Mouse (Mus musculus): ENCODE results near the gene Nrxn3. TPM values are rescaled to one million over a fixed set of nuclear protein-coding genes. Genes with fewer than 3 reads are reported as not detected.

Nrxn3 gene
- polyA plus RNA-seq, 1 experiment: 0.19 TPM

- Histone ChIP-seq H3K27me3 (ENCODE audit: control insufficient read depth, insufficient read depth, low read length) (no peaks in the 10 kb centered on the region), H3K4me1 (replicated peaks; ENCODE audit: control insufficient read depth, insufficient read depth, low read length) (no peaks in the 10 kb centered on the region), H3K27ac (ENCODE audit: control insufficient read depth, insufficient read depth, low read length) (no peak overlapping the region), H3K36me3 (ENCODE audit: control insufficient read depth, insufficient read depth, low read length) (no peaks in the 10 kb centered on the region), H3K4me3 (ENCODE audit: control insufficient read depth, insufficient read depth, low read length) (no peak overlapping the region)
- no peak for DNase-seq
- TF ChIP-seq POLR2A (IDR thresholded peaks at IDR 0.05; ENCODE audit: control insufficient read depth, extremely low read depth, insufficient read depth, low read length, poor library complexity): no peak
- TF ChIP-seq CTCF (IDR thresholded peaks at IDR 0.05; ENCODE audit: borderline replicate concordance, control insufficient read depth, extremely low read depth, insufficient read depth, low read length, poor library complexity): no peak
- 91% methylated on average over 4 of the region's 4 CpGs for WGBS
Measured at GRCm38 (mm10) chr12:89822141-89822540, 1099.5 kb downstream of the Nrxn3 start.

GRCm38 (mm10) chr12:89829927-89830326, 1107.3 kb downstream of the Nrxn3 start:
- H3K27me3 ChIP-seq (ENCODE audit: control insufficient read depth, insufficient read depth, low read length): no peaks in the 10 kb centered on the region
- WGBS: 97% methylated on average over 2 of the region's 2 CpGs
- no peaks in the 10 kb centered on the region for H3K4me1 ChIP-seq (replicated peaks; ENCODE audit: control insufficient read depth, insufficient read depth, low read length)
- DNase-seq: no peak
- H3K4me3 ChIP-seq (ENCODE audit: control insufficient read depth, insufficient read depth, low read length): no peak overlapping the region
- H3K27ac ChIP-seq (ENCODE audit: control insufficient read depth, insufficient read depth, low read length): no peak overlapping the region
- H3K36me3 ChIP-seq (ENCODE audit: control insufficient read depth, insufficient read depth, low read length): no peaks in the 10 kb centered on the region
- no peak for TF ChIP-seq POLR2A (IDR thresholded peaks at IDR 0.05; ENCODE audit: control insufficient read depth, extremely low read depth, insufficient read depth, low read length, poor library complexity)
- TF ChIP-seq CTCF (IDR thresholded peaks at IDR 0.05; ENCODE audit: borderline replicate concordance, control insufficient read depth, extremely low read depth, insufficient read depth, low read length, poor library complexity): no peak

DNA sequence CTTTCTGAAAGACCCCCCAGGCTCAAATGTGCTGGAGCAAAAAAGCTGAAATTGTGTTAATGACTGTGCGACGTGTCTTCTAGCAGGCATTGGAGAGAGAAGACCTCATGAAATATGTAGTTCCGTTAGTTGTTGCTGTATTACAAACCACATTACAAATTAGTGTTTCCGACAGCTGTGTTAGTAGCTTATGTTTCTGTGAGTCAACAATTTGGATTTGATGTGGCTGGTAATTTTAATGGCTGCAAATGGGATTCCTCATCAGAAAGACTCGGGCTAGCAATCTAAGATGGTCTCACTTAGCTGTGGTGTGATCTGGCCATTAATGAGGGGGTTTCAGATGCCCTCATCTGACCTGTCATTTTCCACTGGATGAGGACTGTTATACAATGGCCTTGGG, 1107.7 kb downstream of the Nrxn3 start:
- H3K4me1 ChIP-seq (replicated peaks; ENCODE audit: control insufficient read depth, insufficient read depth, low read length): no peaks in the 10 kb centered on the region
- DNase-seq: no peak
- WGBS: 91% methylated on average over 5 of the region's 5 CpGs
- no peak overlapping the region for H3K27ac ChIP-seq (ENCODE audit: control insufficient read depth, insufficient read depth, low read length)
- no peak overlapping the region for H3K4me3 ChIP-seq (ENCODE audit: control insufficient read depth, insufficient read depth, low read length)
- no peaks in the 10 kb centered on the region for H3K36me3 ChIP-seq (ENCODE audit: control insufficient read depth, insufficient read depth, low read length)
- no peak for TF ChIP-seq CTCF (IDR thresholded peaks at IDR 0.05; ENCODE audit: borderline replicate concordance, control insufficient read depth, extremely low read depth, insufficient read depth, low read length, poor library complexity)
- TF ChIP-seq POLR2A (IDR thresholded peaks at IDR 0.05; ENCODE audit: control insufficient read depth, extremely low read depth, insufficient read depth, low read length, poor library complexity): no peak
- no peaks in the 10 kb centered on the region for H3K27me3 ChIP-seq (ENCODE audit: control insufficient read depth, insufficient read depth, low read length)

- Histone ChIP-seq H3K36me3 (ENCODE audit: control insufficient read depth, insufficient read depth, low read length) (no peaks in the 10 kb centered on the region), H3K27ac (ENCODE audit: control insufficient read depth, insufficient read depth, low read length) (no peak overlapping the region), H3K4me1 (replicated peaks; ENCODE audit: control insufficient read depth, insufficient read depth, low read length) (no peaks in the 10 kb centered on the region), H3K27me3 (ENCODE audit: control insufficient read depth, insufficient read depth, low read length) (no peaks in the 10 kb centered on the region), H3K4me3 (ENCODE audit: control insufficient read depth, insufficient read depth, low read length) (no peak overlapping the region)
- no peak for DNase-seq
- WGBS: 80% methylated on average over 6 of the region's 6 CpGs
- TF ChIP-seq POLR2A (IDR thresholded peaks at IDR 0.05; ENCODE audit: control insufficient read depth, extremely low read depth, insufficient read depth, low read length, poor library complexity) (no peak), CTCF (IDR thresholded peaks at IDR 0.05; ENCODE audit: borderline replicate concordance, control insufficient read depth, extremely low read depth, insufficient read depth, low read length, poor library complexity) (no peak)
Measured at GRCm38 (mm10) chr12:89831300-89831699, 1108.6 kb downstream of the Nrxn3 start.

- H3K4me1 ChIP-seq (replicated peaks; ENCODE audit: control insufficient read depth, insufficient read depth, low read length): no peaks in the 10 kb centered on the region
- H3K36me3 ChIP-seq (ENCODE audit: control insufficient read depth, insufficient read depth, low read length): no peaks in the 10 kb centered on the region
- H3K27ac ChIP-seq (ENCODE audit: control insufficient read depth, insufficient read depth, low read length): no peak overlapping the region
- TF ChIP-seq POLR2A (IDR thresholded peaks at IDR 0.05; ENCODE audit: control insufficient read depth, extremely low read depth, insufficient read depth, low read length, poor library complexity): no peak
- TF ChIP-seq CTCF (IDR thresholded peaks at IDR 0.05; ENCODE audit: borderline replicate concordance, control insufficient read depth, extremely low read depth, insufficient read depth, low read length, poor library complexity): no peak
- H3K4me3 ChIP-seq (ENCODE audit: control insufficient read depth, insufficient read depth, low read length): no peak overlapping the region
- DNase-seq: no peak
- no peaks in the 10 kb centered on the region for H3K27me3 ChIP-seq (ENCODE audit: control insufficient read depth, insufficient read depth, low read length)
- WGBS: 74% methylated on average over 3 of the region's 3 CpGs
Measured at GRCm38 (mm10) chr12:89836271-89836670, 1113.6 kb downstream of the Nrxn3 start.

DNA sequence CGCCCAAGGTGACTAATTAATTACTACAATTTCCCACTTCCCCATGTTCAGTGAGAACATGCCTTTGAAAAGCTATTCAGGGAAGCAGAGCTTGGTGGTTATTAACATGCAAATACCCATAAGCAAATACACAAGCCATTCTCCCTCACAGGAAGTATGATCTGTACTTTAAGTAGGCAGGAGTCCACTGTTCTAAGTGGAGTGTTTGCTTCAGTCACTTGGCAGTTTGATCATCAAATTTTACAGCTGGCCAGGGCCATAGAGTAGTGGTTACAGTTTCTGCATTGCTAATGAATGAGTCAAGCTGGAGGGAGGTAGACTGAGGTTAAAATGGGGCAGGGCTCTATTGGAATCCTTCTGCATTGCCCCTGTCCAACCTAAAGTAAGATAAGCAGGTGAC, 1120.2 kb downstream of the Nrxn3 start:
- no peaks in the 10 kb centered on the region for H3K36me3 ChIP-seq (ENCODE audit: control insufficient read depth, insufficient read depth, low read length)
- no peaks in the 10 kb centered on the region for H3K4me1 ChIP-seq (replicated peaks; ENCODE audit: control insufficient read depth, insufficient read depth, low read length)
- H3K27ac ChIP-seq (ENCODE audit: control insufficient read depth, insufficient read depth, low read length): no peak overlapping the region
- no peak for TF ChIP-seq CTCF (IDR thresholded peaks at IDR 0.05; ENCODE audit: borderline replicate concordance, control insufficient read depth, extremely low read depth, insufficient read depth, low read length, poor library complexity)
- no peaks in the 10 kb centered on the region for H3K27me3 ChIP-seq (ENCODE audit: control insufficient read depth, insufficient read depth, low read length)
- WGBS: 93% methylated on average over 1 of the region's 1 CpGs
- no peak overlapping the region for H3K4me3 ChIP-seq (ENCODE audit: control insufficient read depth, insufficient read depth, low read length)
- DNase-seq: no peak

DNA sequence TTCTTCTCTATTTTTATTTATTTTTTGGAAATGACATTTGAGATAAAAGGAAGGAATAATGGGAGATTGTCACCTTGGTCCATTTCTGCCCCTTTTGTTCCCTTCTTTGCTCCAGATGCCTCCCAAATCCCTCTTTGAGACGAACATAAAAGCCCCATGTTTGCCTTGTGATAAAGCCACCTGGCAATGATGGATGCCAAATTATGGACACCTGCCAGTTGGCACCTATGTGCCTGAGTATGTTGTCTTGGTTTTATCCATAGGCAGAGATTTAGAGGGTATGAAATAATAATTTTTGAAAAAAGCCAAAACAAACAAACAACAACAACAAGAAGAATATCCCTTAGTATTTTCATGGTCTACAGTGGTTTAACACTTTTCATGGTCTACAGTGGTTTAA, 1125.4 kb downstream of the Nrxn3 start:
- TF ChIP-seq POLR2A (IDR thresholded peaks at IDR 0.05; ENCODE audit: control insufficient read depth, extremely low read depth, insufficient read depth, low read length, poor library complexity): no peak
- TF ChIP-seq CTCF (IDR thresholded peaks at IDR 0.05; ENCODE audit: borderline replicate concordance, control insufficient read depth, extremely low read depth, insufficient read depth, low read length, poor library complexity): no peak
- H3K4me3 ChIP-seq (ENCODE audit: control insufficient read depth, insufficient read depth, low read length): no peak overlapping the region
- DNase-seq: no peak
- no peaks in the 10 kb centered on the region for H3K27me3 ChIP-seq (ENCODE audit: control insufficient read depth, insufficient read depth, low read length)
- H3K4me1 ChIP-seq (replicated peaks; ENCODE audit: control insufficient read depth, insufficient read depth, low read length): no peaks in the 10 kb centered on the region
- 83% methylated on average over 1 of the region's 1 CpGs for whole genome bisulfite sequencing
- no peaks in the 10 kb centered on the region for H3K36me3 ChIP-seq (ENCODE audit: control insufficient read depth, insufficient read depth, low read length)
- no peak overlapping the region for H3K27ac ChIP-seq (ENCODE audit: control insufficient read depth, insufficient read depth, low read length)

Data from thymus, adult 2 months (tissue).